Mouse (Mus musculus) hematopoietic stem cell, adult 5-6 weeks (primary cell): ENCODE measurements at regions not wholly inside any gene's neighbourhood (a gene's known extent, or its start where the extent isn't known, plus 50 kb on each side); places are given as distances from the start of the nearest gene placed in this dataset.

Experiments
- ATAC-seq, 2 experiments: fragments of 125-278 bp in 1 of 2; replicated peaks in 1 of 2; 2 replicates each; pipeline ENCODE4 v1.8.0; 2016 to 2017; ENCODE audit warnings: inconsistent platforms in 2 of 2, mild to moderate bottlenecking in 2 of 2, moderate number of reproducible peaks in 2 of 2, low read depth in 1 of 2, moderate TSS enrichment in 1 of 2; ENCODE audit not compliant: low FRiP score in 2 of 2, poor library complexity in 2 of 2, severe bottlenecking in 2 of 2, insufficient read depth in 1 of 2, low TSS enrichment in 1 of 2

DNA sequence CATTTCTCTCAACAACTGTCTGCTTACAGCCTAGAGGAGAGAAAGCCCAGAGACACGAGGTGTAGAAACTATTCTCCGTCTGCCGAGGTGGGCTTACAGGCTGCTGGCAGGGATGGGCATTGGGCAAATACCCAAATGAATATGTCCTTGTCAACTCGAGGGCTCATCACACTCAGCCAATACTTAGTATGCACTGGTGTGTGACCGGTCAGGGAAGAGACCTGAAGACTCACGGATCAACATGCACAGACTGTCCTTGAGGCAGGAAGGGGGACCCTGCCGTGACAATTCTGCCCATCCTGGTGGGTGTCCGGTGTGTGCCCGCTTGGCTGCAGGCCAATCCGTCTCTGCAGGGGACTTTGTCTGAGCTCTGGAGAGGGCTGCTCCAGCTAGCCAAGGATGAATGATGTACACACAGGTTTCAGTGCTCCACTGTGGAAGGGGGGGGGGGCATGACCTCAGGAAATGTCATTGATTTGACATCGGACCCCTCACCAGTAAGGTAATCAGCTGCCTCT lies 168.7 kb downstream of the Vrk1 start:
- no peak for ATAC-seq

DNA sequence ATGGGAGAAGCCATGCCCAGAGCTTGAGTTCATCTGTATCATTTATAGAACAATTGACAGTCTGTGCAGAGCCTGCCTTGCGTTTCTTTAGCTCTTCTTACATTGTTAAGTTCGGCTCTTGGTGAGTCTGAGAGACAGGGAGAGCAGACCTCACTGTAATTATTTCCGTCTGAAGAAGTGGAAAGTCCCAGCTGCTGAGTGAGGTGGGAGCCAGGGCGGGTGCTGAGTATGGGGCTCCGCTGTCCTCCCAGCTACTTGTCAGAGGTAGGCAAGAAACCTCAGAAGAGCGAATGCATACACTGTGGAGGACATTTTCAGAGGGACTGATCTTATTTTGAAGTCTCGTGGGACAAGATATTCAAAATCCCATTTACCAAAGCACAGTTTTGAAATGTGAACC lies 172.9 kb downstream of the Vrk1 start:
- no peak for ATAC-seq

DNA sequence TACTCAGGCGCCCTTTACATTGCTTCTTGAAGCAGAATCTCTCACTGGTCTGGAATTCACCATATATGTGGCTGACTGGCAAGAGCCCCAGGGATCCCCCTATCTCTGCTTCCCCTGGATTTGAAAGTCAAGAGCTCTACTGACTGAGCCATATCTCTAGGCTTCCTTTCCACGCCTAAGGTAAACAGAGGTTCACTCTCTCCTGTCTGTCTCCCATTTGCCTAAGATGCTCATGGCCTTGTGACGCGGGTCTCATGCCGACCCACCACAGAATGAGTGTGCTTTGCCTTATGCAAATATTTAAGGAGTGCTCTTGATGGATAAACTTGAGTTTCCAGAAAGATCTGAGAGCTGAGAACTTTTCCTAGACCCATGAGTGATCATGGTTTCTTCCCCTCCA lies 173.9 kb downstream of the Vrk1 start:
- ATAC-seq, result no peak

DNA sequence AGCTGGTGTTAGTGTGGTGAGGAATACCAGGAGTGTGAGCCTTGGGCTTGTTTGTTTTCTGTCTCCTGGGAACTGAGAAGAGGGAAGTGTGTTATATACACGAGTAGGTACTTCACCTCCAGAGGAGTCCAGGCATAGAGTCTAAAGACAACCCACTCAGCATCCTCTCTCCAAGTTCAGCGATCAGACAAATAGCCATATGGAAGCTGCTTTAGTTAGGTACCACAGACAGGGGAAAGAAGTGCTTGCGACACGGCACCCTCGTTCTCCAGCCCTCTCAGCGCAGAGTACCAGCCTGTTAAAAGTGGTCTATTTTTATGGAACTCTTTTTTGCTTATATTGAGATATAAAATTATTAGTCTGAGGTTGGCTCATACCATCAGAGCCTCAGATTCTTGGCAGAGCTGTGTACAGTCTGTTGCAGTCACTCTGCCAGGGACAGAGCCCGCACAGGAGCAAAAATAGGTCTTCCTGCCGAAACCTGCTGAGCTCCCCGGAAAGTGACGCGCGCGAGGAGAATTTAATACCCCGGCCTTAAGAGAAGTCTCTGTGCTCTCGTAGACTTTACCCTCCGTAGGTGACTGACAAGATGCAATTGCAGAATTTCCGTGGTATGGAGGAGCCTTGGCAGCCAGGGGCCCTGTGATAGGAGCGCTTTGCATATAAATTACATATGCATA lies 175.5 kb downstream of the Vrk1 start:
- no peak for ATAC-seq

DNA sequence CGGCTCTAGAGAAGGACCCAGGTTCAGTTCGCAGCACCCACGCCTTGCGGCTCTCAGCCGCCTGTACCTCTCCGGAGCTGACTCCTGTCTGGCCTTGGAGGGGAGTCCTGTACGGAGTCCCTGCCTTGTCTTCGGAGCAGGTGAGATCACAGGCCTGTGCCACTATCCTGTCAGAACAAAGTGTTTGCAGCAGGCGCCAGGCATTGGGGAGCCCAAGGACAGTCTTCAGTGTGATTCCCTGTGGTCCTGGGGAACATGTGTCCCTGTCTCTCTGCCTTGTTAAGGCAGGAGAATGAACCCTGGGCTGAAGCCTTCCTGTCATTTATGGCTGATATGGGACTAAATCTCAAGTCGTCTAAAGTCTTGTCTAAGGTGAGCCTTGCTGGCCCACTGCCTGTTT lies 176.5 kb downstream of the Vrk1 start:
- no peak for ATAC-seq

DNA sequence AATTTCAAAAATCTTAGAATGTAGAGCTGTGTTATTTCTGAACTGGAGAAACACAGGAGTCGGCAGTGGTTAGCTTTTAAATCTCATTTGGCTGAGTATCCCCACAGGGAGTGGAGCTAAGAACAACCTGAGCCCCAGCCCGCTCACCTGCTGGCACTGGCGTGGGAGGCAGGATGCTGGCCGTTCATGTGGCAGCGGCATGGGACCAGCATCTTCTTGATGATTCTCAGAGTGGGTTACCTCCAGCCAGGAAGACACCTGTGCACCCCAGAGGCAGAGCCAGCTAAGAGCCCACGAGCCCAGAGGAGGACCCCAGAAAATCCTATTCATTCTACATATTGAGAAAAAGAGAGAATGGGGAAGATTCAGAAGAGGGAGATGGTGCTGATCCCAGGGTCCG lies 181.7 kb downstream of the Vrk1 start:
- no peak for ATAC-seq

DNA sequence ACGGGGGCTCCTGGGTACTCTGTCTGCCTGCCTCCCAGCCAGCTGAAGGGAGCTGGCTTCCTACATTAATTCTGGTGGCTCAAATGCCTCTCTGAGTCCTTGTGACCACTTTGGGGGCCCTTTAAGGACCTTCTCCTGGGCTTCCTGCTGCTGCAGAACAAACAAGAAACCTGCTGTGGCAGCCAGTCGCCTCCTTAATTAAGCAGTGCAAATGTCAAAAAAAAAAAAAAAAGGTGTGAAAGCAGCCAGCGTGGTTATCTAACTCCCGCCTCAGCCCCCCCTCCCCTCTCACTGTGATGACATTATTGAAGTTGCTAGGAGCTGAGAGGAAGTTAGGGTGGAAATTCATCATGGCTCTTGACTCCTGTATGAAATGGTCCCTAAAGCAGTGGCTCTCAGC lies 189.3 kb downstream of the Vrk1 start:
- no peak for ATAC-seq

DNA sequence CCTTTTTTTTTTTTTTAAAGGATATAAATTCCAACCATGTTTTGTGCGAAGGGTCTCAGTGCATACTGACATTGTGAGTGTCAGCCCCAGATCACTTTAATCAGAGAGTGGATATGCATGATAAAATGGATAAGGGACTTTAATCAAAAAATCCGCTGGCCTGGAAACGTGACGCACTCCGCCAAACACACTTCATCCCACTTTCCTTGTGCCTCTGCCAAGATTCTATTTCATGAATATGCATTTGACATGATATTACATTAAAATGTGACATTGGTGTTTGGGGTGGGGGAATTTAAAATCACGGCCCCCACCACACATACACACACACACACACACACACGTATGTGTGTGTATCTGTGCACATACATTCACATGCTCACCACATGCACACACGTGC lies 193.5 kb downstream of the Vrk1 start:
- ATAC-seq, result no peak

DNA sequence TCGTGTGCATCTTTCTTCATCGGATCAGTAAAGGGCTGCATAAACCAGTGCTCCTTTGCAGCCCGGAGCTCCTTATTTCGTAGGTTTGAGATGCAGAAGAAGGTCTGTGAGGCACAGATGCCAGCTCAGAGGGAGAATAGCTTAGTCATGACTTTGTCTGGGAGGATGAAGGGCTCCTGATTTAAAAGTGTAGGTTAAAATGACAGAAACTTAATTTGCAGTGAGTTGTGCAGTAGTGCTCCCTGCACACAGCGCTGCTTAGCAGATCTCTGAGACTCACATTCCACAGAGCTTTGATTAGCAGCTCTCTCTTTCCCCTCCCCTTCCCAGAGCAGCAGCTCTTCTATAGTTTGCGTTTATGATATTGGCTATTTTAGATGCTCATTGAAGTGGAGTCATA lies 200.9 kb downstream of the Vrk1 start:
- ATAC-seq, result no peak

DNA sequence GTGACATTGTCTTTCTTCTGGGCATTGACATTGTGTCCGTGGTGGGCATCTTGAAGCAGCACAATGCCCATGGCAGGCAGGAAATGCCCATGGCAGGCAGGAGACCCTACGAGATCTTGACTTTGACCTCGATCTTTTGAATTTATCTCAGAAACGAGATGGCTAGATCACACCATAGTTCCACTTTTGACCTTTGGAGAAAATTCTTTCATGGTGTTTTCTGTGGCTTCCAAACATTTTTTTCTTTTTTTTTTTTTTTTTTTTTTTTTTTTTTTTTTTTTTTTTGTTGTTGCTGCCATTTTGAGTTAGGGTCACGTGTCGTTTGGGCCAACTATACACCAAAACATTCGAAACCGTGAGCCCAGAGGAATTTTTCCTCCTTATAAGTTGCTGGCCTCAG lies 201.5 kb downstream of the Vrk1 start:
- no peak for ATAC-seq

DNA sequence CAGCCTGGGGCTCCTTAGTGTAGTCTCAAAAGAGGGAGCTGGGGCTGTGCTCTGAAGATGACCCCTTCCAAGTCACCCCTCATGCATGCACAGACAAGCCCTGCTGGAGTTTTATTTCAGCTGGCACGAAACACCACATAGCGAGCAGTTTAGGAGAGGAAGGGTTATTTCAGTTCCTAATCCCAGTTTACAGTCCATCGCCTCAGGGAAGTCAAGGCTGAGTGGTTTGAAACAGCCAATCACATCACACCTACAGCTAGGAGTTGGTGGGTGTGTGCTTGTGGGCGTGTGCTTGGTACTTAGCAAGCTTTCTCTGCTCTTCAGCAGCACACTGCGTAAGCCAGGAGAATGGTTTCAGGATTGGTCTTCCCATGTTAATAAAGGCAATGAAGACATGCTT lies 202.4 kb downstream of the Vrk1 start:
- ATAC-seq, result no peak

DNA sequence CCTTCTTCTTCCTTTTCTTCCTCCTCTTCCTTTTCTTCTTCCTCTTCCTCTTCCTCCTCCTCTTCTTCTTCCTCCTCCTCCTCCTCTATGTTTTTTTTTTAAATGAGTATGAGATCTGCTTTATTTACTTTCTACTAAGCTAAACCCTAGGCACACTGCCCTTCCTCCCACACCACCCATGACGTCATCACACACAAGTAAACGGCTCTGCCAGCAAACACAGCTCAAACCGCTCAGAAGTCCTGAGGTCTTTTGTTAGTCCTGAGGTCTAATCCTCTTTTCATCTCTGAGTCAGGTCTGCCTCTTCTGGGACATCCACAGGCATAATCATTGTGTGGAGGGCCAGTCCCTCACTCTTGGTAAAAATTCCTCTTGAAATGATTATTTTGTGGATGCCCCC lies 210.0 kb downstream of the Vrk1 start:
- ATAC-seq, result no peak

DNA sequence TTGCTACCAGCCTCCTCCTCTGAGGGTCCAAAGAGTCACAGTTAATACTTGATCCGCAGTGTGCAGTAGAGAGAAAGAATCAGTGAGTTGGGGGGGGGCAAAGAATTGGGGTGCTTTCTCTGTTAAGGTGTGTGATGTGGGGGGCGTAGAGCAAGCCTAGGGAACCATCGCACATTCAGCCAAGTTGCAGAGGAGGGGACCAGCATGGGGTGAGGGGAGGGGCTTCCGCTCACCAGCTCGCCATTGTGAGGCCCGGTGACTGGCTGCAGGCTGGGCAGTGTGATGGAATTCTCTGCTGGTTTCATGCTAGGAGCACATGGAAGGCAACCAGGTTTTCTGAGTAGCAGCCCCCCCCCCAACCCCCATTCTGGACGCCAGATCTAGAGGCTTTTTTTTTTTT lies 216.2 kb downstream of the Vrk1 start:
- no peak for ATAC-seq

DNA sequence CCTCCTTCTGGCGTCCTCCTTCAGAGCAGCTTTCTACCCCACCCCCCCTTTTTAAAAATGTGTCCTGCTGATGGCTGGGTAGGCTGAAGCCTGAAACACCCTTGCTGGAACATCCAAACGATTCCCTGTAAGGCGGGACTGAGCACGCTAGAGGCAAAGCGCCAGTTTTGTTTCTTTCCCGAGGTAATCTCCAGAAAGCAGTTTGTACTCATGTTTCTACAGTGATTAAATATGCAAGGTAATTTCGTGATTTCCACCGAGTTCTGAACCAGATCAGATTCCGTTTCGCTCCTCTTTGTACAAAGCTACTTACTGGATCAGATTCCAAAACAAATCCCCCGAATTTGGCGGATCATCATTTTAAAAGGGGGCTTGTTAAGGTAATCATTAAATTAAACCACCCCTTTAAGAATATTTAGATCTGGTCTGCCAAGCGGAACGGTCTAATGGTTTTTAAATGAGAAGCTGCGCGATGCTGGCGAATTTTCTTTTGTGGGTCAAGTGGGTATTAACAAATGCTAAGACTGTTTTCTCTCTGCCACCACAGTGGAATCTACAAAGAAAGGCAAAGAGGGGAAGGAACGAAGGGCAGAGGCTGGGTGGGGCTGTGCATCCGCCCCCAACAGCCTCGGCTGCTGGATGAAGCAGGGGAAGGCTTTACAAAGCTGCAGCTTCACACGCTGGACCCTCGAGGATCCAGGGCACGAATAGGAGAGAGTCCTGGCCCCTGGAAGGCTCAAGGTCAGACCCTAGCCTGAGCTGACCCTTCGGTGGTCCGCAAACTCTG lies 216.9 kb downstream of the Vrk1 start:
- ATAC-seq, result no peak

DNA sequence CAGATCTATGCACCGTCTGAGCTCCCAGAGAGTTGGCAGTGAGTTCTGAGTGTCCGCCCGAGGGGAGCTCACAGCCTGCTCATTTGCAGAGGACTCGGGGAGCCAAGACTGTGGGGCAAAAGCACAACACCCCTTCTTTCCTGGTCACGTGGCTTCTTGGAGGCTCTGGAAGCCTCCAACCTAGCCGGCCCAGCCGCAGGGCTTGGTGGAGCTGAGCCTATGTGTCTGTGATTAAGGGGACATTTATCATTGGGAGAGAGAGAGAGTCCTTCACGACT lies 217.5 kb downstream of the Vrk1 start:
- no peak for ATAC-seq

DNA sequence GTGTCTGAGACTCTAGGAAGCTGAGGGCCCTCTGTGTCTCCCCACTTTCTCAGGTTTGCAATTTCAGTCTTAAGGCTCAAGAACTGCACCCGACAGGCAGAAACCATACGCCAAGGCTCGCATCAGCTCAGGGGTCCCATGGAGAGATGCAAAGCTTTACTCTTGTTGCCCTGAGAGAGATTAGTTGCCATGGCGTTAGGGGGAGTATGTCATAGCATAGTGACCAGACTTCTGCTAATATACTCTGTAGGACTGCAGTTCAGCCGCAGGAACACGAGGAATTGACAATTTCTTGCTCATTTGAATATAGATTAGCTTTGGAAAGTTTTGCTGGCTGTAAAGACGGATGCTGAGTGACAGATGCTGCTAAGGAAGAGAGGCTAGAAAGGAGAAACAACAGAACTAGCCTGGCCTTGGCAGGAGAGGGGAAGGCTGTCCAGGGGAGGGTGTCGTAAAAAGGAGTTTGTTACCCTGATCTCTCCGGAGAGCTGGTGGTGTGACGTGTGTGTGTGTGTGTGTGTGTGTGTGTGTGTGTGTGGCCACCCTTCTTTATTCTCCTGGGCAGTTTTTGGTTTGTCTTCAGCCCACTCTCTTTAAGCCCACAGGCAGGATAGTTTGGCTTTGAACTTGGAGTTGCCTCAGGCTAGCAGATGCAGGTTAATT lies 235.3 kb downstream of the Vrk1 start:
- no peak for ATAC-seq

DNA sequence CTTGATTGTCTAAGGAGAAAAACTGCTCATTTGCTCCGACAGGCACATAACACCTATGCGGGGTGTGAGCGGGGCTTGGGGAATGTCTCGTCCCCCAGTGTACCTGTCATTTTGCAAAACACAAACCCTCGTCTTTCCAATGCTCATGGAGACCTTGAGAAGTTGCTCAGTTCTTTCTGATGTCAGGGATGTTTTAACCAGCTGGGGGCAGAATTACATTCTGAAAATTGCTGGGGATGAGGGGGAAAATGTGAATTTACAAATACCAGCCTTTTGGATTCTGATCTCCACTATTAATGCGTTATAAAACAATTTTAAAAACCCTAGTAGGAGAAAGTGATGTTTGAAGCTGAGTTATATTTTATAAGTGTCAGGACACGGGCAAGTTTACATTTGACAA lies 263.6 kb downstream of the Vrk1 start:
- ATAC-seq, result no peak

DNA sequence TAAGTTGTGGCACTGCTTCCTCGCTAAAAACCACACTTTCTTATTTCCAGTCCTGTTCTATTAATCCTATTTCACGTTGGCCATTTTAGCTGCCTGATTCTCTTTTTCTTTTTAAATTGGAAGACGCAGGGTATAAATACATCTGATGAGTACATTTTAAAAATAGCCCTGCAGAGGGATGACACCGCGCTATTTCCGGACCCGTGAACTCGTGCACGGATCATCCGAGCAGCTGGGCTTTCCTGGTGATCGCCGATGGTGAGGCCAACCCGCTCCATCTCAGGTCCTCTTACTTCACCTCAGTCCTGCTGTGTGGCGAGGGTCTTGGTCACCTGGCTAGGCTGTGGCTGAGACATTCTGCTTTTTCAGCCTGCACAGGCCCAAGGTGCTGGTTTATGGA lies 267.9 kb downstream of the Vrk1 start:
- no peak for ATAC-seq
